Comparison of ENCODE assay signal across 16 mouse cellular contexts in the genomic region with DNA sequence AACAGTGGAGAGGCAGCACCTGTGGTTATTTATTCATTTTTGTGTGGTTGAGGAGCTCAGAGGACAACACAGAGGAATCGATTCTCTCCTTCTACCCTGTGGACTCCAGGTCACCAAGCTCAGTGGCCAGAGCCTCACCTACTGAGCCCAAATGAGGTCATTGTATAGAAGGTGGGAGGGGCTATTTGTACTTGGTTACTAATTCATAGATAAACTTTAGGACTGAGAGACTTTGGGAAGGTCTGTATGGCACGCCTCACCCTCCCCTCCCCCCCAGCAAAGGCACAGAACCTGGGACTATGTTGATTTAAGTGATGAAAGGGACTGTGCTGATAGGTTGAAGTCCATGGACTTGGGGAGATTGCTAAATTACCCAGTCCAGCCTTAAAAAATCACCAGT. TPM values are rescaled to one million over a fixed set of nuclear protein-coding genes. Genes with fewer than 3 reads are reported as not detected.
DNase-seq lines count a peak whose midpoint lies in the region; ATAC-seq lines count a peak whose summit lies in the region.
"Had no signal": no experiment of that assay in that cellular context is flagged by ENCODE, and none has a peak within 500 bp of the region (broad histone marks: within the 10 kb centered on the region; RNA-seq: fewer than 3 reads in every experiment).

No protein-coding gene starts in this region.

- 48% methylated on average over 2 of the region's 2 CpGs for WGBS in heart, embryonic 16.5 days
- 65% methylated on average over 2 of the region's 2 CpGs for WGBS in intestine, embryonic 14.5 days
- 71% methylated on average over 2 of the region's 2 CpGs for WGBS in macrophage (ENCODE audit: missing documents)

- no peaks in the 10 kb centered on the region for H3K27me3 ChIP-seq in heart, embryonic 16.5 days (ENCODE audit: control insufficient read depth, insufficient read depth, low read length)
- H3K27me3 ChIP-seq in intestine, embryonic 14.5 days (replicated peaks; ENCODE audit: control insufficient read depth, insufficient read depth, low read length) = no peaks in the 10 kb centered on the region
- H3K27me3 ChIP-seq: embryonic facial prominence, embryonic 15.5 days; forebrain, embryonic 12.5 days; midbrain, embryonic 12.5 days had no signal

- H3K9ac ChIP-seq in heart, embryonic 16.5 days (ENCODE audit: low read length) = no peak overlapping the region
- H3K9ac ChIP-seq in intestine, embryonic 14.5 days (ENCODE audit: low read length) = no peak overlapping the region
- H3K9ac ChIP-seq: embryonic facial prominence, embryonic 15.5 days; forebrain, embryonic 12.5 days; hindbrain, embryonic 14.5 days; midbrain, embryonic 12.5 days had no signal

- ATAC-seq in heart, embryonic 16.5 days (replicated peaks; ENCODE audit: extremely low read depth, insufficient read depth, low FRiP score) = no peak
- ATAC-seq in intestine, embryonic 14.5 days (replicated peaks; ENCODE audit: low FRiP score, low TSS enrichment, low read depth) = peak; percentile 91

- no peak overlapping the region for H3K4me3 ChIP-seq in heart, embryonic 16.5 days (ENCODE audit: low read length)
- no peak overlapping the region for H3K4me3 ChIP-seq in intestine, embryonic 14.5 days (ENCODE audit: low read depth, low read length)
- peak overlapping the region; percentile 96 for H3K4me3 ChIP-seq in macrophage (ENCODE audit: inconsistent target)
- H3K4me3 ChIP-seq: embryonic facial prominence, embryonic 15.5 days; forebrain, embryonic 12.5 days; midbrain, embryonic 12.5 days had no signal

- no peaks in the 10 kb centered on the region for H3K9me3 ChIP-seq in heart, embryonic 16.5 days (replicated peaks; ENCODE audit: control insufficient read depth, low read length)
- no peaks in the 10 kb centered on the region for H3K9me3 ChIP-seq in intestine, embryonic 14.5 days (ENCODE audit: control insufficient read depth, low read length)
- H3K9me3 ChIP-seq: embryonic facial prominence, embryonic 15.5 days; forebrain, embryonic 12.5 days; G1E; midbrain, embryonic 12.5 days had no signal

- no peak for DNase-seq in heart, adult 9 months (ENCODE audit: low spot score in 2 of 2)
- DNase-seq in intestine, embryonic 14.5 days (ENCODE audit: low spot score) = no peak
- DNase-seq in liver = peak; percentile 64
- no peak for DNase-seq in layer of hippocampus, adult 11-12 months (ENCODE audit: low spot score)
- no peak for DNase-seq in thymus, postnatal 25 days
- DNase-seq in spleen, postnatal 4 days (ENCODE audit: low spot score in 2 of 2) = no peak
- DNase-seq: adrenal gland, adult 8-10 months; cerebellum, adult 18-20 months; kidney, adult 9 months had no signal

- H3K36me3 ChIP-seq in heart, embryonic 16.5 days (ENCODE audit: control insufficient read depth, insufficient read depth) = no peaks in the 10 kb centered on the region
- H3K36me3 ChIP-seq in intestine, embryonic 14.5 days (ENCODE audit: control insufficient read depth, insufficient read depth, low read length) = no peaks in the 10 kb centered on the region
- H3K36me3 ChIP-seq in macrophage (ENCODE audit: inconsistent target) = peaks cover 16% of the 10 kb centered on the region
- H3K36me3 ChIP-seq: embryonic facial prominence, embryonic 15.5 days; forebrain, embryonic 12.5 days; midbrain, embryonic 12.5 days had no signal

- H3K27ac ChIP-seq in heart, embryonic 16.5 days (ENCODE audit: low read length) = no peak overlapping the region
- peak overlapping the region; percentile 29; the same call in 1 of the 2 replicates for H3K27ac ChIP-seq in intestine, embryonic 14.5 days (ENCODE audit: low read depth)
- peak overlapping the region; percentile 89 for H3K27ac ChIP-seq in macrophage
- H3K27ac ChIP-seq: embryonic facial prominence, embryonic 15.5 days; forebrain, embryonic 12.5 days; hindbrain, embryonic 14.5 days; midbrain, embryonic 12.5 days had no signal

- H3K4me2 ChIP-seq in heart, embryonic 16.5 days (ENCODE audit: low read depth, low read length) = peak overlapping the region; percentile 53
- H3K4me2 ChIP-seq in intestine, embryonic 14.5 days (ENCODE audit: low read length) = no peak overlapping the region
- H3K4me2 ChIP-seq: embryonic facial prominence, embryonic 15.5 days; forebrain, embryonic 12.5 days; hindbrain, embryonic 14.5 days; midbrain, embryonic 12.5 days had no signal

- peaks cover 84% of the 10 kb centered on the region for H3K79me2 ChIP-seq in macrophage (ENCODE audit: inconsistent target)

- H3K4me1 ChIP-seq in heart, embryonic 16.5 days (ENCODE audit: control insufficient read depth, insufficient read depth, low read length) = peaks cover 7% of the 10 kb centered on the region
- H3K4me1 ChIP-seq in intestine, embryonic 14.5 days (replicated peaks; ENCODE audit: control insufficient read depth, insufficient read depth, low read length) = 0 out of 2 replicates have a peak, but pooled peaks cover 8% of the 10 kb centered on the region
- H3K4me1 ChIP-seq: forebrain, embryonic 12.5 days; midbrain, embryonic 12.5 days had no signal

RNA-seq across cellular contexts. Expression of a gene that starts 2.7 kb away (rescaled TPM):
- polyA plus RNA-seq in heart, embryonic 16.5 days (2015; fragmentation: Nextera tagmentation; extraction: Ambion mirVana) = 72.7 and 105 TPM in 2 replicates
- 47.7 and 52.9 TPM in 2 replicates for polyA plus RNA-seq in intestine, embryonic 14.5 days (2014; fragmentation: Nextera tagmentation; extraction: Ambion mirVana)
- 100 to 1,000 TPM in 16 of 26 experiments, 10 to 100 TPM in 10; 33.3 to 371 (median 145) TPM for total RNA-seq in macrophage (2018; cell fraction: chromatin; rRNA removed)
- total RNA-seq in macrophage (2018; cell fraction: cytosol; rRNA removed) = 100 to 1,000 TPM; 260 to 946 (median 518) TPM
- total RNA-seq in macrophage (2018; cell fraction: nucleus; rRNA removed) = 100 to 1,000 TPM in 21 of 26 experiments, 10 to 100 TPM in 5; 76.4 to 409 (median 272) TPM
- 323 to 421 TPM (median 415 TPM) in 3 replicates for polyA plus RNA-seq in macrophage (2018)
